Mouse (Mus musculus): ENCODE results near the gene Otop3.

Gene Otop3

DNA sequence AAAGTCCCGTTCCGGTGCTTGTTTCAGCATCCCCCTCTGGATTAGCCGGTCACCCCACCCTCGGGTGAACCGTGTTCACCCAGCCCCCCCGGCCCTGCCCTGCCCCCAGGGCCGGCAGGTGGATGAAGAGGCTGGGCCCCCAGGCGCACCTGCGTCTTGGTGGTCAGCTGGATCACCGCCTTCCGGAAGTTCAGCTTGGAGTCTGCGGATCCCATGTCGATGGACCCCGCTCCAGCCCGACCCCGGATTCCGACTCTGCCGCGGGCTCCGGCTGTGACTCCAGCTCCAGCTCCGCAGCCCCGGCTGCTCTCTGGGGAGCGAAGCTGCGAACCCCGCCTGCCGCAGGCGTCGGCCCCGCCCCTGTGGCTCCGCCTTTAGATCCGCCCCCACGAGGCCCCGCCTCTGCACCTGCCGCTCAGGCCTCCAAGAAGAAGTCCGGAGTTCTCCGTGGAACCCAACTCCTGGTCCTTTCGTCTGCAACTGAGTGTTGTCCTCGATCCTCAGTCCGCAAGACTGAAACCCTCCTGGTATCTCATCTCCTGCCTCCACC is 32.9 kb downstream of the Otop3 start, which contains the start of gene Hid1:
Gene Hid1, minus strand, starts transcription at position 362 of the 550 bp plus-strand sequence.
- POLR2A ChIA-PET: interaction anchor here in 2 of 4 experiments (0.8 to 2.6 kb wide), 14 partner anchors 8 to 657 kb away, joined by 3 to 11 read pairs (median 4); partner anchors contain the start of genes Cdr2l (in 2 of the 2), Jpt1 (in 2 of the 2) and Slc9a3r1 (in 1 of the 2)
- CTCF ChIA-PET: interaction anchor here (0.6 to 3.0 kb wide), 13 partner anchors 9 to 68 kb away, joined by 3 to 17 read pairs (median 4); partner anchors contain the start of genes Cdr2l (in 2 of the 4) and Ush1g (in 1 of the 4)

- CTCF ChIA-PET: interaction anchor here in 2 of 4 experiments (1.0 to 1.4 kb wide), 3 partner anchors 11 to 16 kb away, joined by 3 to 4 read pairs (median 4); no protein-coding TSS in a partner anchor
- POLR2A ChIA-PET: interaction anchor here in 2 of 4 experiments (0.5 to 1.3 kb wide), 3 partner anchors 24 to 338 kb away, joined by 3 to 4 read pairs (median 3); partner anchors contain the start of gene Grb2 (in 1 of the 2)
These were observed 35.8 kb downstream of the Otop3 start for GRCm38 (mm10) chr11:115370368-115370767.

DNA sequence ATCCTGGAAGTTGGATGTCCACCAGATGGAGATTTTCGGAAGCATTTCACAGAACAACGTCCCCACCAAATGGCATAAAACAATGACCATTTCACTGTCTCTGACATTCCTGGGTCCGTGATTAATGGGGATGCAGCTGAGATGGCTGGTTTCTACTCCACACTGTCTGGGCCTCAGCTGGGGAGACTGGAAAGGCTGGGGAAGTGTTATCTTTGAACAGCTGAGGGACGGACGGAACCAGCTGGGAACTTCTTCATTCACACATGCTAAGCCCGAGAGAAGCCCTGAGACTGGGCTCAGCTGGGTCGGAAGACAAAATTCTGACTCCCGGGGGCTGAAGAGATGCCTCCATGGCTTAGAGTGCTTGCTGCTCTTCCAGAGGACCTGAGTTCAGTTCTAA is 36.8 kb downstream of the Otop3 start:
- ChIA-PET CTCF (interaction anchor here in 1 of 4 experiments (1.0 kb wide), 1 partner anchor 17 kb away, joined by 3 read pairs; no protein-coding TSS in a partner anchor), POLR2A (interaction anchor here in 1 of 4 experiments (0.6 kb wide), 1 partner anchor 25 kb away, joined by 3 read pairs; no protein-coding TSS in a partner anchor)

DNA sequence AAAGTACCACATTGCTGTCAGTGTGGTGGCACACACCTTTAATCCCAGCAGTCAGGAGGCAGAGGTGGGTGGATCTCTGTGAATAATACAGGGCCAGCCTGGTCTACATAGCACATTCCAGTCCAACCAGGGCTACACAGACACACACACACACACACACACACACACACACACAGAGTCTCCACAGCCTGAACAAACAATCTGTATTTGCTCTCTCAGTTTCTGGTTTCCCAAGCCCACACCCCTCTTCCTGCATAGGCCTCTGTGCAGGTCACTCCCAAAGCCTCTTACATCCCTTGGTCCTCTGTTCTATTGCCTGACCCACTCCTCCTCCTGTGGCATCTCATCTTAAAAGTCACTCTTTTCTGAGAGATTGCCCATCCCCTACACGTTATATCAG is 37.5 kb downstream of the Otop3 start:
- ChIA-PET POLR2A (no interaction called here), CTCF (no interaction called here)

DNA sequence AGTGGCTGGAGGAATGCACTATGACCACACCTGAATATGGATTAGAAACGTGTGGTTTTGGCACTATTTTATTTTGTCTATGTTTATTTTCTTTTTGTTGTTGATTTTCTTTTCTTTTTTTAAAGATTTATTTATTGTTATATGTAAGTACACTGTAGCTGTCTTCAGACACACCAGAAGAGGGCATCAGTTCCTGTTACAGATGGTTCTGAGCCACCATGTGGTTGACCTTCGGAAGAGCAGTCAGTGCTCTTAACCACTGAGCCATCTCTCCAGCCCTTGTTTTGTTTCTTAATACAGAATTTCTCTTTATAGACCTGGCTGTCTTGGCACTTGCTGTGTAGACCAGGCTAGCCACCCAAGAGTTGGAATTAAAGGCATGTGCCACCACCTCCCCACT is 38.2 kb downstream of the Otop3 start:
- CTCF ChIA-PET: no interaction called here

DNA sequence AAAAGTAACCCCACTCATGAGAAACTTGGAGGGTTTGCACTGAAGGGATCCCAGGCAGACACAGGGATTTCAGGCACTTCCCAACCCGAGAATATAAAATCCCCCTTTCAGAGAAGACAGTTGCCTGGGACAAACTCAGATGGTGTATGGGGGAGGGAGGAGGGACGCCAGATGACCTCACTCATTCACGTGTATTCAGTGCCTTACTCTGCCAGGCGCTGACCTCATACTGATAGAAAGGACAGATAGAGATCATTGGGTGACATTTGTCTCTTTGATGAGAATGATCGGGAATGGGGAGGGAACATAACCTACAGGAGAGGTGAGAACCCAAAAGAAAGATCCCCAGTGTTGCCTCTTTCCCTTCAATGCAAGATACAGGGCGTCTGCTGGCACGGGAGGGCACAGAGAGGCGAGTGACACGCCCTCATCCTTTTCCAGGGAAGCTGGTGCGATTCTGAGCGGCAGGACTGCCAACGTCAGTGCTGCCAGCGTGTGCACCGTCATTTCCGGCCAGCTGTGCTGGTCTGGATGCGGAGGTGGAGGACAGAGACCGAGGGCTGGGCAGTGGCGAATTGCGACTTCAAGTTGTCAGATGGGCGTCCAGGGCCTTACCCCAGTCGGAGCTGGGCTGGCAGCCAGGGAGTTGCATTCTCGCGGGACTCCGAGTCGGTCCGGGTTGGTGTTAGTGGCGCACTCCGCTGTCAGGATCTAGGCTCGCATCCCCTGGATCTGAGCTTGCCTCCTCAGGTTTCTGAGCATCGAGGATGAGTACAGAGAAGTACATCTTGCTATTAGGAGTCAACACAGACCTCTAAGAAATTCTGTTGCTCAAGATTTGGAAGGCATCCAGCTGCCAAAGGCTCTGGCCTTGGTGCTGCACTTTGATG is 39.5 kb downstream of the Otop3 start:
- ChIA-PET POLR2A (interaction anchor here (0.6 to 1.2 kb wide), 6 partner anchors 9 to 439 kb away, joined by 3 to 5 read pairs (median 4); partner anchors contain the start of gene Caskin2 (in 1 of the 4)), CTCF (interaction anchor here in 1 of 4 experiments (0.6 kb wide), 1 partner anchor 118 kb away, joined by 4 read pairs; no protein-coding TSS in a partner anchor)

More for the DNA sequence above, 38.2 kb downstream of the Otop3 start:
- POLR2A ChIA-PET: no interaction called here

GRCm38 (mm10) chr11:115374695-115375425 is 40.3 kb downstream of the Otop3 start:
- ChIA-PET CTCF (interaction anchor here in 2 of 4 experiments (0.6 to 1.3 kb wide), 2 partner anchors 118 to 150 kb away, joined by 3 to 4 read pairs; no protein-coding TSS in a partner anchor), POLR2A (interaction anchor here (0.6 to 1.2 kb wide), 7 partner anchors 8 to 439 kb away, joined by 3 to 5 read pairs (median 4); partner anchors contain the start of gene Caskin2 (in 1 of the 4))

DNA sequence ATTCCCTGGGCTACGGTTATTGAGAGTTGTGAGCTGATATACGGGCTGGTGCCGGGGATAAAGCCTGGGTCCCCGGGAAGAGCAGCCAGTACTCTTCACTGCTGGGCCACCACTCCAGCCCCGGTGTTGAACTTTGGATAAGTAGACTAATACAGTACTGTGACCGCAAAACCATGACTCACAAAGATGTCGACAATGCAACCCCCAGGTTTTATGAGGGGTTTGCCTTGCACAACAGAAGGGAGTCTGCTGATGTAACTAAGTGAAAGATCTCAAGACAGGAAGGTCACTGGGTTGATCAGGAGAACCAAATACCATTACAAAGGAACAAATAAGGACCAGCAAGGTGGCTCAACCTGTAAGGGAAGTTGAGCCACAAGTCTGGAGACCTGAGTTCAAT is 42.2 kb downstream of the Otop3 start:
- CTCF ChIA-PET: no interaction called here
- POLR2A ChIA-PET: interaction anchor here in 3 of 4 experiments (0.6 to 1.0 kb wide), 3 partner anchors 12 to 42 kb away, joined by 3 to 4 read pairs (median 3); partner anchors contain the start of gene Otop3 (in 1 of the 3)

DNA sequence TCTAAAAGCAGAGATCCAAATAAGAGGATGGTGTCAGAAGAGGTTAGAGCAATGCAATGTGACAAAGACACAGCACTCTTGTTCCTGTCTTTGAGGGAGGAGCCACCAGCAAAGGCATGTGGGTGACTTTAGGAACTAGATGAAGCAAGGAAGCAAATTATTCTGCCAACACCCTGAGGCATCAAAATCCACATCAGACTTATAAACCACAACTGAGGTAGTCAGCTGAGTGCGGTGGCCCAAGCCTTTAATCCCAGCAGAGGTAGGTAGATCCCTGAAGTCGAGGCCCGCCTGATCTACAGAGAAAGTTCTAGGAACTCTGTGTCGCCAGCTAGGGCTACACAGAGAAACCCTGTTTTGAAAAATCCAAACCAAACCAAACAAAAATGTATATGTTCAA is 42.7 kb downstream of the Otop3 start:
- ChIA-PET POLR2A (interaction anchor here in 2 of 4 experiments (0.6 to 1.0 kb wide), 4 partner anchors 13 to 42 kb away, joined by 3 to 6 read pairs (median 3); partner anchors contain the start of gene Otop3 (in 1 of the 2)), CTCF (interaction anchor here in 3 of 4 experiments (0.5 to 1.0 kb wide), 4 partner anchors 9 to 151 kb away, joined by 3 to 4 read pairs (median 3); partner anchors contain the start of gene Hid1 (in 1 of the 3))

DNA sequence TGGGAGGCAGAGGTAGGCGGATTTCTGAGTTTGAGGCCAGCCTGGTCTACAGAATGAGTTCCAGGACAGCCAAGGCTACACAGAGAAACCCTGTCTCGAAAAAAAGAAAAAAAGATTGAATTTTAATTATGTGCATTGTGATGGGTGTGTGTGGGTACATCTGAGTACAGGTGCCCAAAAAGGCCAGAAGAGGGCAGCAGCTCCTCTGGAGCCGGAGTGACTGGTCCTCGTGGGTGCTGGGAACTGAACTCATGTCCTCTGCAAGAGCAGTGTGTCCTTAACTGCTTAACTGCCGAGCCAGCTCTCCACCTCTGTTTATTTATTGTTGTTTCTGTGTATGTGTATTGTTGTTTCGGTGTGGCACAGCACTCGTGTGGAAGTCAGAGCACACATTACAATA is 43.3 kb downstream of the Otop3 start:
- ChIA-PET POLR2A (interaction anchor here in 1 of 4 experiments (1.0 to 1.2 kb wide), 4 partner anchors 11 to 35 kb away, joined by 3 to 6 read pairs (median 4); partner anchors contain the start of gene Hid1), CTCF (interaction anchor here (0.5 to 1.0 kb wide), 6 partner anchors 10 to 150 kb away, joined by 3 to 4 read pairs (median 3); partner anchors contain the start of gene Hid1 (in 1 of the 4))

GRCm38 (mm10) chr11:115381276-115381675 is 46.7 kb downstream of the Otop3 start:
- ChIA-PET CTCF (interaction anchor here (0.6 to 2.0 kb wide), 20 partner anchors 9 to 1316 kb away, joined by 3 to 8 read pairs (median 3); partner anchors contain the start of genes Hid1 (in 2 of the 4), Armc7 (in 1 of the 4), Fdxr (in 1 of the 4) and Mrpl58 (in 1 of the 4)), POLR2A (interaction anchor here in 3 of 4 experiments (0.6 to 4.7 kb wide), 47 partner anchors 9 to 643 kb away, joined by 3 to 44 read pairs (median 4); partner anchors contain the start of genes Mrpl58 (in 3 of the 3), Armc7 (in 2 of the 3), Fdxr (in 2 of the 3) and Hid1 (in 2 of the 3))

DNA sequence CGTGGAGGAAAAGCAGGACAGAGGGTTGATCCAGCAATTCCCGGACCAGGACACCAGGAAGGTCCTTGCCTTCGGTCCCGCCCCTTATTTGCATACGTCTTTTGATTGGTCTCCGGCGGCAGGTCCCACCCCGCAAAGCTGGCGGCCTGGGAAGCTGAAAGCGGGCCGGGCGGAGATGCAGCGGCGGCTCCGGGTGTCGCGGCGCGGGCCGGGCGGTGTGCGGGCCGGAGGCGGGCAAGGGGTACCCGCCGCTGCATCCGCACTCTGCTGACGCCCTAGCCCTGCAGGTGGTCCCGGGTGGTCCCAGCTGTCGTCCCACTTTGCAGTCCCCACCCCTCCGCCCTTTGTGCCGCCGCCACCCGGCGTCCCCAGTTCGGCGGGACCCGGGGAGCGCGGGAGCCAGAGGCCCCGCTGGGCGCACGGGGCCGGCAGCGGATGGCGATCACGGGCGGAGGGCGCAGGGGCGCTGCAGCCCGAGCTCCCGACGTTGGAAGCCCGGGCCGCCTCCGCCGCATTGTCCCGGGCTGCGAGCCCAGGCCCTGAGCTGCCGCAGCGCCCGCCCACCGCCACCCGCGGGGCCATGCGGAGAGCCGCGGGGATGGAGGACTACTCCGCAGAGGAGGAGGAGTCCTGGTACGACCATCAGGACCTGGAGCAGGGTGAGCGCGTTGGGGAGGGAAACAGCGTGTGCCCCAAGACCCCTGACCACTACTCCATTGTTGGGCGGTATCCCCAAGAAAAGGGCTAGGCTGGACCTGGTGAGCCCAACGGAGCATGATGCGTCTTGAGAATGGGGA is 47.4 kb downstream of the Otop3 start, which contains the start of gene Cdr2l:
Gene Cdr2l, plus strand, starts transcription at position 174 of the 797 bp plus-strand sequence.
- ChIA-PET POLR2A (interaction anchor here in 3 of 4 experiments (0.6 to 4.7 kb wide), 51 partner anchors 8 to 643 kb away, joined by 3 to 44 read pairs (median 4); partner anchors contain the start of genes Mrpl58 (in 3 of the 3), Armc7 (in 2 of the 3), Fdxr (in 2 of the 3) and Hid1 (in 2 of the 3)), CTCF (interaction anchor here (0.5 to 2.0 kb wide), 23 partner anchors 8 to 534 kb away, joined by 3 to 17 read pairs (median 3); partner anchors contain the start of genes Hid1 (in 2 of the 4), Armc7 (in 1 of the 4), Fdxr (in 1 of the 4) and Mrpl58 (in 1 of the 4))

GRCm38 (mm10) chr11:115382891-115383290 is 48.4 kb downstream of the Otop3 start:
- CTCF ChIA-PET: interaction anchor here in 3 of 4 experiments (0.6 to 2.0 kb wide), 5 partner anchors 11 to 302 kb away, joined by 3 to 6 read pairs (median 3); no protein-coding TSS in a partner anchor
- POLR2A ChIA-PET: interaction anchor here in 3 of 4 experiments (0.6 to 4.7 kb wide), 14 partner anchors 8 to 232 kb away, joined by 3 to 44 read pairs (median 4); partner anchors contain the start of genes Armc7 (in 1 of the 3), Hid1 (in 1 of the 3), Jpt1 (in 1 of the 3) and Mrpl58 (in 1 of the 3)

DNA sequence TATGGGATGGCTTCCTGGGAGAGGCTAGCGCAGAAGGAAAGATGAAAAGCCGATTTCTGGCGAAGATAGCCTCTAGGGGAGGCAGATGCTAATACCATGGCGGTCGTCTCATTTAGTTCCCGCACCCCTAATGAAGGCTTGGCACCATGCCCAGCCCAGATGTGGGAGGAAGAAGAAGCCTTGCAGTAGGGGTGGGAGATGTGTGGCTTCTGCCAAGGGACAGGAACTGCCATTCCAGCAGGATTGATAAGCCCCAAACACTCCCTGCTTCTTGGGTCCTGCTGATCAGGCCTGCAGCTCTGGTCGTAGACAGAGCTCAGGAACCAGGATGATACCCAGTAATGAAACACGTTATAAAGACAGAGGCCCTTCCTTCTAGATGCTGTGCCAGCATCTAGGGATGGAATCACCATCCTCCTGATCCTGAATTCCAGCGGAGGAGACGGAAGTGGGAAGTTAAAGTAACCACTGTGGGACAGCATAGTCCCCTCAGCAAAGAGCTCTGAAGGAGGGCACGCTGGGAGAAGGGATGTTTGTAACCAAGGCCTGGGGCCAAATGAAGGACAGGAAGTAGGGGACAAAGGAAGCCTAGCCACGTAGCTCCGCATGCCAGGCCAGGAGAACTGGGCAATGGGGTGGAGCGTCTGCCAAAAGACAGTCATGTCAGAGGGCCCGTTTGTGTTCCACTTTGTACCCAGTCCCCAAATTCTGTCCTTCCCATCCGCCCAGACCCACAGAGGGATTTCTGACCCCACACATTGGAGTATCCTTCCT is 49.4 kb downstream of the Otop3 start:
- CTCF ChIA-PET: interaction anchor here in 1 of 4 experiments (1.9 kb wide), 1 partner anchor 44 kb away, joined by 5 read pairs; no protein-coding TSS in a partner anchor
- POLR2A ChIA-PET: interaction anchor here in 3 of 4 experiments (0.6 to 4.7 kb wide), 8 partner anchors 8 to 137 kb away, joined by 3 to 44 read pairs (median 6); partner anchors contain the start of genes Jpt1 (in 1 of the 3) and Mrpl58 (in 1 of the 3)

DNA sequence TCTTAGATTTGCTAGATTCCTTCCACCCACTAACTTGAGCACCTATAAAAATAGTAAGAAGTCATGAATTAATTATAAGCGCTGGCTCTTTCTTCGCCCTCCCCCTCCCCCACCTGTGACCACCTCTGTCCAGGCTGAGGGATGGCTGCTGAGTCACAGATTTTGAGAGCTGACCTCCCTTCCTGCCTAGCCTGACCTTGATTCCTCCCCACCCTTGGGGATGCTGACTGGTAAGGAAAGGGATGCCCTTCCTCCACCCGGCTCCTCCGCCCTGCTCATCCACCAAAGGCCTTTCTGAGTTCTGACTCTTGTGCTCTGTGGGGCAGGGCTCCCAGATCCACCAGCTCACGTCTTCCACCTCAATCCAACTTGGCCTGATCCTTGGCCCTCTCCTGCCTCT is 50.1 kb downstream of the Otop3 start:
- POLR2A ChIA-PET: interaction anchor here in 3 of 4 experiments (0.9 to 4.7 kb wide), 5 partner anchors 8 to 130 kb away, joined by 3 to 24 read pairs (median 6); partner anchors contain the start of gene Jpt1 (in 1 of the 3)
- CTCF ChIA-PET: interaction anchor here in 2 of 4 experiments (0.5 to 1.1 kb wide), 2 partner anchors 9 to 22 kb away, joined by 3 to 12 read pairs; no protein-coding TSS in a partner anchor

Measured in embryonic stem cell, embryonic (primary cell).